Mouse (Mus musculus): ENCODE measurements at regions not wholly inside any gene's neighbourhood (a gene's known extent, or its start where the extent isn't known, plus 50 kb on each side); places are given as distances from the start of the nearest gene placed in this dataset.

DNA sequence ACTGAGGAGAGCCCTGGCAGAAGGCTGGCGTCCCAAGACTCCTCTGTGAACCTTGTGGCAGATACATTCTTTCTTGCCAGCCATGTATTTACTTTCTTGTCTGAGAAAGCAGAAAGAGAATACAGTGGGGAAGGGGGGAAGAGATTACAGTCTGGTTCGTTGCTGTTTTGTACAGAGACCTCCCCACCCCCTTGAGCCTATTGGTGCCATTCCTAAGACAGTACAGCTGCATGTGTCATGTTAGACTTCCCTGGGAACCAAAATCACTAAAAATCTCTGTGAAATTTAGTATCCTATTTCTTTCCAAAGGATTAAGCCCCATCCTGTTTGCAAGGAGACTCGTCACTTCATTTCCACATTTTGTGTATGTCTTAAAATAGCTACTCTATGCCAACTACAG, 411.4 kb upstream of the Rgma start:
- TF ChIP-seq JUND (IDR thresholded peaks at IDR 0.05; ENCODE audit: low read depth, low read length) = no peak
- TF ChIP-seq SMC3 (IDR thresholded peaks at IDR 0.05; ENCODE audit: low read depth, low read length) = no peak
- no peak for TF ChIP-seq ZKSCAN1 (IDR thresholded peaks at IDR 0.05; ENCODE audit: low read depth, low read length)
- no peak for TF ChIP-seq MAX (IDR thresholded peaks at IDR 0.05; ENCODE audit: low read length)
- TF ChIP-seq BHLHE40 (IDR thresholded peaks at IDR 0.05; ENCODE audit: borderline replicate concordance, low read depth, low read length) = no peak
- TF ChIP-seq USF2 (IDR thresholded peaks at IDR 0.05; ENCODE audit: borderline replicate concordance in 1 of 2, insufficient read depth in 1 of 2, low read depth in 1 of 2, low read length in 2 of 2) = no peak
- TF ChIP-seq NELFE (IDR thresholded peaks at IDR 0.05; ENCODE audit: low read depth, low read length) = no peak
- no peak for TF ChIP-seq UBTF (IDR thresholded peaks at IDR 0.05; ENCODE audit: borderline replicate concordance, insufficient read depth, low read depth, low read length)
- TF ChIP-seq MEF2A (IDR thresholded peaks at IDR 0.05; ENCODE audit: extremely low read depth, insufficient replicate concordance, low read depth, low read length, poor library complexity, severe bottlenecking) = no peak
- no peak for TF ChIP-seq NRF1 (IDR thresholded peaks at IDR 0.05; ENCODE audit: insufficient read depth, low read depth, low read length, poor library complexity, severe bottlenecking)
- TF ChIP-seq POLR2AphosphoS5 (IDR thresholded peaks at IDR 0.05; ENCODE audit: borderline replicate concordance, low read depth, low read length) = no peak
- TF ChIP-seq ZNF384 (IDR thresholded peaks at IDR 0.05; ENCODE audit: low read depth, low read length) = no peak
- TF ChIP-seq RAD21 (IDR thresholded peaks at IDR 0.05; ENCODE audit: low read depth, low read length) = no peak
- Histone ChIP-seq H3K4me1 (ENCODE audit: control insufficient read depth in 1 of 2, insufficient read depth in 2 of 2, low read length in 2 of 2) (no peaks in the 10 kb centered on the region), H3K79me2 (ENCODE audit: control insufficient read depth, insufficient read depth, low read length, poor library complexity) (no peaks in the 10 kb centered on the region), H3K27me3 (ENCODE audit: control insufficient read depth in 1 of 2, insufficient read depth in 2 of 2, low read length in 2 of 2) (no peaks in the 10 kb centered on the region), H3K9me3 (replicated peaks; ENCODE audit: insufficient read depth, low read length) (no peaks in the 10 kb centered on the region), H3K27ac (ENCODE audit: control insufficient read depth, low read depth, low read length) (no peak overlapping the region), H3K9ac (ENCODE audit: control insufficient read depth, low read depth, low read length, poor library complexity, severe bottlenecking) (no peak overlapping the region), H3K36me3 (ENCODE audit: control insufficient read depth in 1 of 2, insufficient read depth in 2 of 2, low read length in 2 of 2) (no peaks in the 10 kb centered on the region), H3K4me3 (ENCODE audit: control insufficient read depth in 1 of 2, insufficient read depth in 1 of 2, low read depth in 2 of 2, low read length in 2 of 2) (no peak overlapping the region)
- no peak for DNase-seq (ENCODE audit: low read depth, low spot score)

DNA sequence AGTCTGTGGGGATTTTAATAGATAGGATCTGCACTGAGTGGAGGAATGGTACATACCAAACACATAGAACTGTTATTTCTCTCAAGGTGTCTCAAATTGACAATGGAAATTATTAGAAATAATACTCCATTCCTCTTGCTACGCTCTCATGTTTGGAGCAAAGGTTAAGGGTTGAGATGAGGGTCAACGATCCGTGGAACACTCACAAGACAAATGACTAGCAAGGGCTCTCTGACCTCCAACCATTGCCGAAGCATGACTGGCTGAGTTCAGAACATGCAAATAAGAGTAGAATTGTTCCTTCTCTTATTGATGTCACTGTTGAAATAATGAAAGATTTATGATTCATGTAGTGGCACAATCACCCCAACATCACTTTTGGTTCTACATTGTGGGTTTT, 407.1 kb upstream of the Rgma start:
- H3K4me1 ChIP-seq (ENCODE audit: control insufficient read depth in 1 of 2, insufficient read depth in 2 of 2, low read length in 2 of 2) = no peaks in the 10 kb centered on the region
- no peak overlapping the region for H3K4me3 ChIP-seq (ENCODE audit: control insufficient read depth in 1 of 2, insufficient read depth in 1 of 2, low read depth in 2 of 2, low read length in 2 of 2)
- H3K36me3 ChIP-seq (ENCODE audit: control insufficient read depth in 1 of 2, insufficient read depth in 2 of 2, low read length in 2 of 2) = no peaks in the 10 kb centered on the region
- no peak overlapping the region for H3K27ac ChIP-seq (ENCODE audit: control insufficient read depth, low read depth, low read length)
- no peak for TF ChIP-seq CHD2 (IDR thresholded peaks at IDR 0.05; ENCODE audit: low read length)
- no peak for TF ChIP-seq TBP (IDR thresholded peaks at IDR 0.05; ENCODE audit: low read depth, low read length)
- TF ChIP-seq JUND (IDR thresholded peaks at IDR 0.05; ENCODE audit: low read depth, low read length) = no peak
- TF ChIP-seq HCFC1 (IDR thresholded peaks at IDR 0.05; ENCODE audit: low read depth, low read length) = no peak
- TF ChIP-seq CTCF (IDR thresholded peaks at IDR 0.05 in 2 of 3, conservative IDR thresholded peaks at IDR 0.05 in 1 of 3; ENCODE audit: control insufficient read depth in 1 of 3, insufficient read depth in 1 of 3, low read depth in 2 of 3, low read length in 3 of 3, poor library complexity in 1 of 3, severe bottlenecking in 1 of 3) = no peak
- no peak for TF ChIP-seq E2F4 (IDR thresholded peaks at IDR 0.05; ENCODE audit: borderline replicate concordance, low read depth, low read length)
- TF ChIP-seq GABPA (IDR thresholded peaks at IDR 0.05; ENCODE audit: low read depth, low read length) = no peak
- TF ChIP-seq RAD21 (IDR thresholded peaks at IDR 0.05; ENCODE audit: low read depth, low read length) = no peak
- H3K27me3 ChIP-seq (ENCODE audit: control insufficient read depth in 1 of 2, insufficient read depth in 2 of 2, low read length in 2 of 2) = no peaks in the 10 kb centered on the region
- H3K9me3 ChIP-seq (replicated peaks; ENCODE audit: insufficient read depth, low read length) = no peaks in the 10 kb centered on the region
- DNase-seq (ENCODE audit: low read depth, low spot score) = no peak
- H3K9ac ChIP-seq (ENCODE audit: control insufficient read depth, low read depth, low read length, poor library complexity, severe bottlenecking) = no peak overlapping the region
- H3K79me2 ChIP-seq (ENCODE audit: control insufficient read depth, insufficient read depth, low read length, poor library complexity) = no peaks in the 10 kb centered on the region

Measured in MEL (cell line).